Mouse (Mus musculus): Measurements from ENCODE around the gene Syde2. TPM values are rescaled to one million over a fixed set of nuclear protein-coding genes. Genes with fewer than 3 reads are reported as not detected.
A peak's percentile ranks its signal among the peaks of the same experiment; 100 is the strongest.

Gene Syde2
- polyA plus RNA-seq, 1 experiment: 2.6 TPM

DNA sequence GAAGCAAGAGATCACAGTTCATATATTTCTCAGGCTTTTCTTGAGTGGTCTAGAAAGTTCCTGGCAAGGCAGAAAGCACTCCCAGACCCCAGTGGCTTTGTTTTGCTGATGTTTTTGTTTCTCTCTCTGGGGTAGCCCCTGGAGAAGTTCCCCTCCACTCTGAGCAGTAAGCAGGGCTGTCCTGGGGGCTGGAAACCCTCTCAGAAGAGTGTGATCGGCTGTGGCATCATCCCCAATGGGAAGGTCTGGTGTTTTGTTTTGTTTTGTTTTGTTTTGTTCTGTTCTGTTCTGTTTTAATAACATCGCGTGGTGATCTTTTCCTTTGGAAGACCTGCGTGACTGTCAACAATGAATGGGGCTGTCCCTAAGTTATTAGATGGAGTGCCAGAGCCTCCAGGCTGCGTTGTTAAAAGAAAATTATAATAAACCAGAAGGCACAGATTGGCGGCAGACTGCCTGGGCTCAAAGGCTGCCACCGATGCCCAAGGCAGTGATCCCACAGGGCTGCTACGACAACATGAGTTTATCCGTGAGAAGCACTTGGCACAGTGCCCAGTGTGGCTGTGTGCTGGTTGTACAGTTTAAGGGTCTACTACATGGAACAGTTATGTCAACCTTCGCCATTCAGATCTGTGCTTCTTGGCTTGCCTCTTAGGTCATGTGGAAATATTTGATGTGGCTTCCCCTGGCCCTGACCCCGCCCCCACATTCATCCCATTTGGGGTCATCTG is 63.8 kb downstream of the Syde2 start:
- H3ac ChIP-seq (ENCODE audit: control insufficient read depth, insufficient read length, low read depth): no peak overlapping the region
- peaks cover 3% of the 10 kb centered on the region for H3K27me3 ChIP-seq (ENCODE audit: control insufficient read depth, insufficient read depth, insufficient read length)
- no peaks in the 10 kb centered on the region for H3K79me3 ChIP-seq (ENCODE audit: low read depth)
- TF ChIP-seq CEBPB (IDR thresholded peaks at IDR 0.05; ENCODE audit: low read depth) (no peak), CTCF (IDR thresholded peaks at IDR 0.05; ENCODE audit: control insufficient read depth, insufficient read depth, insufficient read length) (no peak), MYOD1 (IDR thresholded peaks at IDR 0.05; ENCODE audit: control insufficient read depth, insufficient read length, low read depth) (no peak), MYOG (IDR thresholded peaks at IDR 0.05; ENCODE audit: control insufficient read depth, extremely low read depth, insufficient read length) (no peak), USF1 (IDR thresholded peaks at IDR 0.05; ENCODE audit: low read depth) (no peak), FOSL1 (IDR thresholded peaks at IDR 0.05; ENCODE audit: insufficient read depth, low read length, poor library complexity, severe bottlenecking) (no peak)
- no peaks in the 10 kb centered on the region for H3K79me2 ChIP-seq (ENCODE audit: control insufficient read depth, insufficient read depth)
- no peaks in the 10 kb centered on the region for H3K36me3 ChIP-seq (ENCODE audit: control insufficient read depth, insufficient read depth)
- H3K4me3 ChIP-seq (ENCODE audit: insufficient read depth, poor library complexity, severe bottlenecking): no peak overlapping the region

- Histone ChIP-seq H3K27me3 (ENCODE audit: control insufficient read depth, insufficient read depth, insufficient read length) (peaks cover 3% of the 10 kb centered on the region), H3ac (ENCODE audit: control insufficient read depth, insufficient read length, low read depth) (no peak overlapping the region), H3K4me3 (ENCODE audit: insufficient read depth, poor library complexity, severe bottlenecking) (no peak overlapping the region), H3K79me3 (ENCODE audit: low read depth) (no peaks in the 10 kb centered on the region), H3K79me2 (ENCODE audit: control insufficient read depth, insufficient read depth) (no peaks in the 10 kb centered on the region), H3K36me3 (ENCODE audit: control insufficient read depth, insufficient read depth) (no peaks in the 10 kb centered on the region)
- TF ChIP-seq CEBPB (IDR thresholded peaks at IDR 0.05; ENCODE audit: low read depth) (no peak), MAX (IDR thresholded peaks at IDR 0.05) (no peak), FOSL1 (IDR thresholded peaks at IDR 0.05; ENCODE audit: insufficient read depth, low read length, poor library complexity, severe bottlenecking) (no peak), MYOG (IDR thresholded peaks at IDR 0.05; ENCODE audit: control insufficient read depth, extremely low read depth, insufficient read length) (no peak), USF1 (IDR thresholded peaks at IDR 0.05; ENCODE audit: low read depth) (no peak), CTCF (IDR thresholded peaks at IDR 0.05; ENCODE audit: control insufficient read depth, insufficient read depth, insufficient read length) (no peak), MYOD1 (IDR thresholded peaks at IDR 0.05; ENCODE audit: control insufficient read depth, insufficient read length, low read depth) (no peak)
These were observed 65.6 kb downstream of the Syde2 start for GRCm38 (mm10) chr3:146053082-146053814.

DNA sequence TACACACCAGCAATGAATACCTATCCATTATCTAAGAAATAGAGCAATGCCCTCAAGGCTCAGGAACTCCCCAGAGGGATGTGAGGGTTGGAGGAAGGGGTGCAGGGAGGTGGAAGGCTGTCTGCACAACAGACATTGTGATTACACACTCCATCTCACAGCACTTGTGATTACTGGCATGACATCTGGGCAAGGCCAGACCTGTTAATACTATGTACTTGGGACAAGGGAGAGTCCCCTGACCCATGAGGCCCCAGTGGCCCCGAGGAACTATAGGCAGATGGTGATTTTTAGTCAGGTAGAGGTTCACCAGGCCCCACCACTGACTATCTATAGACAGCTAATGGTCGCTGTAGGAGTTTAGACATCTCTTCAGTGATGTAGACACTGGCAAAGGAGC is 66.2 kb downstream of the Syde2 start:
- TF ChIP-seq USF1 (IDR thresholded peaks at IDR 0.05; ENCODE audit: low read depth) (no peak), MYOD1 (IDR thresholded peaks at IDR 0.05; ENCODE audit: control insufficient read depth, insufficient read length, low read depth) (no peak), MYOG (IDR thresholded peaks at IDR 0.05; ENCODE audit: control insufficient read depth, extremely low read depth, insufficient read length) (no peak), MAX (IDR thresholded peaks at IDR 0.05) (no peak), CTCF (IDR thresholded peaks at IDR 0.05; ENCODE audit: control insufficient read depth, insufficient read depth, insufficient read length) (no peak), FOSL1 (IDR thresholded peaks at IDR 0.05; ENCODE audit: insufficient read depth, low read length, poor library complexity, severe bottlenecking) (no peak), CEBPB (IDR thresholded peaks at IDR 0.05; ENCODE audit: low read depth) (no peak)
- Histone ChIP-seq H3K4me3 (ENCODE audit: insufficient read depth, poor library complexity, severe bottlenecking) (no peak overlapping the region), H3K79me3 (ENCODE audit: low read depth) (no peaks in the 10 kb centered on the region), H3K27me3 (ENCODE audit: control insufficient read depth, insufficient read depth, insufficient read length) (peaks cover 3% of the 10 kb centered on the region), H3ac (ENCODE audit: control insufficient read depth, insufficient read length, low read depth) (no peak overlapping the region), H3K36me3 (ENCODE audit: control insufficient read depth, insufficient read depth) (no peaks in the 10 kb centered on the region), H3K79me2 (ENCODE audit: control insufficient read depth, insufficient read depth) (no peaks in the 10 kb centered on the region)

DNA sequence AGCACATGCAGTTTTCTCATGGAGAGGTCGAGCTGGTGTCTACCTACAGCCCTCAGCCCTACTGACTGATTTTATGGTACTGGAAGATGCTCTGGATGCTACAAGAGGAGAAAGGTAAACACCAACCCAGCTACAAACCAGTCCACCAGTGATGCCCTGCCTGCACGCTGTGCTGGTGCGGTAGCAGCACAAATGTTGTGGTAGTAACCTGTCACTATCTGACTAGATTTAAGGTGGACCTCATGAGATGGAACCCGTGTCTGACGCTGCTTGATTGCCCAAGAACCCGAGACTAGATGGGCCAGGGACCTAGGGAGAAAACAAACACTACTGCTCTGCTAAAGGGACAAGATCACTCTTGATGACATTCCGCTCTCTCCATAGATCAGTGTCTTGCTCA is 69.5 kb downstream of the Syde2 start:
- Histone ChIP-seq H3K79me3 (ENCODE audit: low read depth) (no peaks in the 10 kb centered on the region), H3K4me3 (ENCODE audit: insufficient read depth, poor library complexity, severe bottlenecking) (no peak overlapping the region), H3K79me2 (ENCODE audit: control insufficient read depth, insufficient read depth) (no peaks in the 10 kb centered on the region), H3K27me3 (ENCODE audit: control insufficient read depth, insufficient read depth, insufficient read length) (peaks cover 3% of the 10 kb centered on the region), H3ac (ENCODE audit: control insufficient read depth, insufficient read length, low read depth) (no peak overlapping the region), H3K36me3 (ENCODE audit: control insufficient read depth, insufficient read depth) (no peaks in the 10 kb centered on the region)
- TF ChIP-seq FOSL1 (IDR thresholded peaks at IDR 0.05; ENCODE audit: insufficient read depth, low read length, poor library complexity, severe bottlenecking) (no peak), CEBPB (IDR thresholded peaks at IDR 0.05; ENCODE audit: low read depth) (no peak), USF1 (IDR thresholded peaks at IDR 0.05; ENCODE audit: low read depth) (no peak)

DNA sequence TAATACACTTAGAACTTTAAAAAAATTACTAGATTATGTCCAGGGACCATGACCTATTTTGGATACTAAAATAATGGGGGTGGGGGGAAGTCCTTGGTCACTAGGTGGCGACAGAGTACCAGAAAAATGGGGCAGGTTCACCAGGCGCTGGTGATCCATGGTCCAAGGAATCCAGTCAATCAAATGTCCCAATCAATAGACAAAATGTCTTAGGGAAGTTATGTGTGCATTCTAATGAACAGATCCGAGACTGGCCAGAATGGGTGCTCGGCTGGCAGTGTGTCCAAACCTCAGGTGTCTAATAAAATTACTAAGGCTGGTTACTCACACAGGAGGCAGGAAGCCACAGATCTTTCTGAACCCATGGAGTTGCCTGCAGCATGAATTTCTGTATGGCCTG is 70.6 kb downstream of the Syde2 start:
- Histone ChIP-seq H3K79me2 (ENCODE audit: control insufficient read depth, insufficient read depth) (no peaks in the 10 kb centered on the region), H3K27me3 (ENCODE audit: control insufficient read depth, insufficient read depth, insufficient read length) (peaks cover 3% of the 10 kb centered on the region), H3K79me3 (ENCODE audit: low read depth) (no peaks in the 10 kb centered on the region), H3ac (ENCODE audit: control insufficient read depth, insufficient read length, low read depth) (no peak overlapping the region), H3K4me3 (ENCODE audit: insufficient read depth, poor library complexity, severe bottlenecking) (no peak overlapping the region), H3K36me3 (ENCODE audit: control insufficient read depth, insufficient read depth) (no peaks in the 10 kb centered on the region)
- peak; percentile 28 for TF ChIP-seq CTCF (IDR thresholded peaks at IDR 0.05; ENCODE audit: control insufficient read depth, insufficient read depth, insufficient read length)
- TF ChIP-seq USF1 (IDR thresholded peaks at IDR 0.05; ENCODE audit: low read depth): no peak
